Mouse (Mus musculus) kidney, postnatal 0 days (tissue): ENCODE results near the gene Cenpo. TPM values are rescaled to one million over a fixed set of nuclear protein-coding genes. Genes with fewer than 3 reads are reported as not detected.

Source experiments
- ATAC-seq: fragments of 200-750 bp; cut with Nextera tagmentation; replicated peaks from 2 replicates; pipeline ENCODE4 v1.8.0; 2017; ENCODE audit warnings: low read depth, moderate number of reproducible peaks, moderate TSS enrichment, moderate library complexity; ENCODE audit not compliant: low FRiP score
- DNase-seq: peaks from one replicate; pipeline ENCODE4 v3.0.0-alpha.2; 2016; ENCODE audit warnings: low spot score
- H3K27ac ChIP-seq: fragments of 300-500 bp; sonication (generic); 2 replicates; pipeline ENCODE4 v1.5.1; 2014; ENCODE audit warnings: mild to moderate bottlenecking
- H3K27me3 ChIP-seq: fragments of 300-500 bp; sonication (generic); 2 replicates; pipeline ENCODE4 v1.6.1; 2014; ENCODE audit warnings: low read length, mixed read lengths; ENCODE audit not compliant: insufficient read depth
- H3K36me3 ChIP-seq: fragments of 300-500 bp; sonication (generic); 2 replicates; pipeline ENCODE4 v1.6.1; 2014; ENCODE audit warnings: low read length, mixed read lengths; ENCODE audit not compliant: insufficient read depth
- H3K4me1 ChIP-seq: fragments of 300-500 bp; sonication (generic); replicated peaks from 2 replicates; pipeline ENCODE4 v1.6.1; 2014; ENCODE audit warnings: antibody characterized with exemption, low read length, mixed read lengths; ENCODE audit not compliant: insufficient read depth
- H3K4me2 ChIP-seq: fragments of 300-500 bp; sonication (generic); 2 replicates; pipeline ENCODE4 v1.6.1; 2014; ENCODE audit warnings: mild to moderate bottlenecking, low read length, moderate library complexity, mixed read lengths
- H3K4me3 ChIP-seq: fragments of 300-500 bp; sonication (generic); replicated peaks from 2 replicates; pipeline ENCODE4 v1.5.1; 2014; ENCODE audit warnings: low read depth, low read length
- H3K9ac ChIP-seq: fragments of 300-500 bp; sonication (generic); 2 replicates; pipeline ENCODE4 v1.6.1; 2014; ENCODE audit warnings: low read depth, low read length
- H3K9me3 ChIP-seq: fragments of 300-500 bp; sonication (generic); replicated peaks from 2 replicates; pipeline ENCODE4 v1.6.1; 2016; ENCODE audit warnings: low read length, inconsistent platforms, mixed read lengths
- CTCF ChIP-seq: IDR thresholded peaks from 2 replicates; pipeline ENCODE4 v1.5.1; 2016; ENCODE audit warnings: antibody characterized with exemption, low read depth, mild to moderate bottlenecking, moderate library complexity
- WGBS: fragments of 180-500 bp; shearing (Covaris S2); extraction: QIAGEN DNeasy Blood & Tissue Kit; methylation state at CpG from one replicate; pipeline ENCODE4 v1.1.7; 2014; 5-methylcytosine and 5-hydroxymethylcytosine counted together
- polyA plus RNA-seq: library from polyadenylated mRNA; unstranded; fragments of >200 nt; fragmentation: Nextera tagmentation; extraction: Ambion mirVana; gene quantifications from 2 replicates; pipeline ENCODE4 v1.2.1, GENCODE M21; 2015

Gene Cenpo
- polyA plus RNA-seq, 1 experiment from 2014 or later: 7.9 TPM

GRCm38 (mm10) chr12:4150936-4151335, 83.2 kb downstream of the Cenpo start:
- no peaks in the 10 kb centered on the region for H3K4me1 ChIP-seq
- TF ChIP-seq CTCF: no peak
- H3K9ac ChIP-seq: no peak overlapping the region
- no peak overlapping the region for H3K4me2 ChIP-seq
- DNase-seq (no peak), ATAC-seq (no peak)
- H3K27me3 ChIP-seq: no peaks in the 10 kb centered on the region
- no peaks in the 10 kb centered on the region for H3K36me3 ChIP-seq
- no peak overlapping the region for H3K27ac ChIP-seq
- 69% methylated on average over 2 of the region's 2 CpGs for WGBS
- H3K4me3 ChIP-seq: no peak overlapping the region
- H3K9me3 ChIP-seq: no peaks in the 10 kb centered on the region

Other genes starting within 250 kb of the Cenpo start
- 1.1 and 1.4 TPM in 2 replicates for gene Efr3b, start 195.4 kb downstream of the Cenpo start, polyA plus RNA-seq
- 4.0 and 4.7 TPM in 2 replicates for gene Dnajc27, start 151.7 kb downstream of the Cenpo start, polyA plus RNA-seq
- 5.7 and 6.2 TPM in 2 replicates for gene Adcy3, start 101.2 kb downstream of the Cenpo start, polyA plus RNA-seq
- 7.4 and 8.1 TPM in 2 replicates for gene Ptrhd1, start 267 bp downstream of the Cenpo start, polyA plus RNA-seq
- gene Ncoa1, start 242.9 kb upstream of the Cenpo start, polyA plus RNA-seq: 8.2 and 8.7 TPM in 2 replicates